Mouse (Mus musculus) kidney, embryonic 16.5 days (tissue): ENCODE data around the gene Olfr288. TPM values are rescaled to one million over a fixed set of nuclear protein-coding genes. Genes with fewer than 3 reads are reported as not detected.

Source experiments
- ATAC-seq: fragments of 200-750 bp; cut with Nextera tagmentation; 2 replicates; pipeline ENCODE4 v1.8.0; 2017; ENCODE audit warnings: moderate TSS enrichment; ENCODE audit not compliant: low FRiP score, low TSS enrichment
- H3K27ac ChIP-seq: fragments of 300-500 bp; sonication (generic); 2 replicates; pipeline ENCODE4 v1.5.1; 2014; ENCODE audit warnings: low read length
- H3K27me3 ChIP-seq: fragments of 300-500 bp; sonication (generic); 2 replicates; pipeline ENCODE4 v1.6.1; 2014; ENCODE audit warnings: low read length, control low read depth, mixed read lengths; ENCODE audit not compliant: insufficient read depth
- H3K36me3 ChIP-seq: fragments of 300-500 bp; sonication (generic); 2 replicates; pipeline ENCODE4 v1.6.1; 2014; ENCODE audit warnings: low read length, control low read depth, mixed read lengths; ENCODE audit not compliant: insufficient read depth
- H3K4me1 ChIP-seq: fragments of 300-500 bp; sonication (generic); 2 replicates; pipeline ENCODE4 v1.6.1; 2014; ENCODE audit warnings: low read length, control low read depth, mixed read lengths; ENCODE audit not compliant: insufficient read depth
- H3K4me2 ChIP-seq: fragments of 300-500 bp; sonication (generic); replicated peaks from 2 replicates; pipeline ENCODE4 v1.6.1; 2014; ENCODE audit warnings: low read depth, low read length
- H3K4me3 ChIP-seq: fragments of 300-500 bp; sonication (generic); 2 replicates; pipeline ENCODE4 v1.5.1; 2014; ENCODE audit warnings: mild to moderate bottlenecking, low read length
- H3K9ac ChIP-seq: fragments of 300-500 bp; sonication (generic); replicated peaks from 2 replicates; pipeline ENCODE4 v1.6.1; 2014; ENCODE audit warnings: low read length
- H3K9me3 ChIP-seq: fragments of 300-500 bp; sonication (generic); 2 replicates; pipeline ENCODE4 v1.6.1; 2016; ENCODE audit warnings: low read length, control low read depth
- WGBS: fragments of 180-500 bp; shearing (Covaris S2); extraction: QIAGEN DNeasy Blood & Tissue Kit; methylation state at CpG from one replicate; pipeline ENCODE4 v1.1.7; 2014; 5-methylcytosine and 5-hydroxymethylcytosine counted together
- polyA plus RNA-seq: library from polyadenylated mRNA; unstranded; fragments of >200 nt; fragmentation: Nextera tagmentation; extraction: Ambion mirVana; gene quantifications from 2 replicates; pipeline ENCODE4 v1.2.1, GENCODE M21; 2015

Olfr288 gene
- polyA plus RNA-seq = not detected in 2 replicates

DNA sequence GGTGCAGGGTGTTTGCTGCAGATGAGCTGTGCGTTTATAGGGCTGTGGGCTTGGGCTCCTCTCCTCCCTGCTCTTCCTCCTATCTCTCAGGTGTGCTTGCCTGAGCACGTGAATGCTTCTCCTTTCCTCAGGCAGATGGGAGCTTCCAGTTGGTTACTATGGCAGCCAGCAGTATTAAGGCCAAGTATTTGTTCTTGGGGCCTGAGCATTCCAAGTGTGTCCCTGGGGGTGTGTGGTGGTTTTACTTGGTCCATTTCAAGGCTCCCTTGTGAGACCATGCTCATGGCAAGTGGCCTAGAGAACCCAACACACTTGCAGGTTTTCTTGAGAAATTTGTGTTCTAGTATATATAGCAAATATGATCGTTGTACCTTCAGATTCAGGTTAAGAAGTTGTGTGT is at the start of gene Olfr288:
Olfr288 (minus strand) TSS at position 101 of the 400 bp plus-strand sequence.
- Histone ChIP-seq H3K36me3 (no peaks in the 10 kb centered on the region), H3K9me3 (no peaks in the 10 kb centered on the region), H3K4me2 (no peak within 1 kb of the TSS), H3K4me1 (no peaks in the 10 kb centered on the region), H3K27me3 (no peaks in the 10 kb centered on the region), H3K4me3 (no peak within 1 kb of the TSS), H3K9ac (no peak within 1 kb of the TSS), H3K27ac (no peak within 1 kb of the TSS)
- no peak for ATAC-seq
- 61% methylated on average over 3 of the region's 3 CpGs for WGBS

DNA sequence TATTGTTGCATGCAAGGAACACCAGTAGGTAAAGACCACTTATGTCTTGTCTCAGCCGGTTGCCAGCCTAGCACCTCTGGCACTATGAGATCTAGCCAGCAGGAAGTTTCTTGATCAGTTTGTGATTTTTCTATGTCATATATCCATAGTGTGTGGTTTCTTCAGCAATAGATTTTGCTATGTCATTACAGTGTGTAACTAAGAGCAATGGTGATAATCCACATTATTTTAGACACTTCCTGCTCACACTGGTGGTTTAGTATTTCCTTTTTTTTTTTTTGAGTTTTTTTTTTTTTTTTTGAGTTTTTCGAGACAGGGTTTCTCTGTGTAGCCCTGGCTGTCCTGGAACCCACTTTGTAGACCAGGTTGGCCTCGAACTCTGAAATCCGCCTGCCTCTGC is 40.1 kb upstream of the Olfr288 start:
- H3K36me3 ChIP-seq = no peaks in the 10 kb centered on the region
- H3K4me3 ChIP-seq = no peak overlapping the region
- H3K4me1 ChIP-seq = no peaks in the 10 kb centered on the region
- no peaks in the 10 kb centered on the region for H3K9me3 ChIP-seq
- no peak overlapping the region for H3K9ac ChIP-seq
- no peak overlapping the region for H3K27ac ChIP-seq
- no peak overlapping the region for H3K4me2 ChIP-seq
- WGBS = 93% methylated on average over 4 of the region's 4 CpGs
- ATAC-seq = no peak
- H3K27me3 ChIP-seq = no peaks in the 10 kb centered on the region

DNA sequence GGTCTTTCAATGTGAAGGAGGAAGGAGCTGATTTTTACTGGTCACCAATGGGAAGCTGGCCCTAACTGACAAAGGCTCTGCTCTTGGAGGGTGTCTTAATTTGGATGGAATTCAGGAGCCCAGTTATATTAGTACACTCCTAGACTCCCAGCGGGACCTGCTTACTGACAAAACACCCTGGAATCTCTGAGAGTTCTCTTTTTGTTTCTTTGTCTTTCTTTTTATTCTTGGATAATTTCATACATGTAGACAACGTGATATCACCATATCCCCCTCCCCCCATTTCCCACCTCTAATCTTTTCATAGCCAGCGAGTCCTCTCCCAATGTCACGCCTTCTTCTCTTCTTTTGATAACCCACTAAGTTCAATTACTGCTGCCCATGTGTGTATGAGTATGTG is 39.0 kb upstream of the Olfr288 start, which contains the start of gene Olfr286:
Olfr286 (minus strand) TSS at position 101 of the 400 bp plus-strand sequence.
- Histone ChIP-seq H3K27ac (no peak within 1 kb of the TSS), H3K4me3 (no peak within 1 kb of the TSS), H3K9me3 (no peaks in the 10 kb centered on the region), H3K4me1 (no peaks in the 10 kb centered on the region), H3K36me3 (no peaks in the 10 kb centered on the region), H3K27me3 (no peaks in the 10 kb centered on the region), H3K4me2 (no peak within 1 kb of the TSS), H3K9ac (no peak within 1 kb of the TSS)
- no peak for ATAC-seq
- WGBS = 83% methylated on average over 4 of the region's 4 CpGs

- Histone ChIP-seq H3K27me3 (no peaks in the 10 kb centered on the region), H3K36me3 (no peaks in the 10 kb centered on the region), H3K4me1 (no peaks in the 10 kb centered on the region), H3K27ac (no peak overlapping the region), H3K4me2 (no peak overlapping the region), H3K4me3 (no peak overlapping the region), H3K9me3 (no peaks in the 10 kb centered on the region), H3K9ac (no peak overlapping the region)
- 78% methylated on average over 7 of the region's 7 CpGs for WGBS
- no peak for ATAC-seq
Observed at GRCm38 (mm10) chr15:98226096-98226495, 30.8 kb upstream of the Olfr288 start.

DNA sequence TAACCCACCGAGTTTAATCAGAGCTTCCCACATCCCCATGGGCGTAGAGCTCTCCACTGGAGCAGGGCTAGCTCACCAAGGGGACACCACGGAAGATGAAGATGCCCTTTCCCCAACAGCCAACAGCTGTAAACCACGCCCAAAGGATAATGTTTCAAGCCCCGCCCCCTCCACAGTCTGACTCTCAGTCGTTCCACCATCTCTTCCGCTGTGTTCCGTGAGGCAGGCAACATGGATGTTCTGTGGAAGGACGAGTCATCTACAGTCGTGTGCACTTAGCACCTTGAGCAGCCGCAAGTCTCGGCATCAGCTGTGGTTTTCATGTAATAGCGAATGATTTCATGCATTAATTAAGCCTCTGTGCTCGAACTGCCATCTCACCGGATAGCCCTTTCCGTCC is 30.3 kb upstream of the Olfr288 start:
- Histone ChIP-seq H3K4me2 (no peak overlapping the region), H3K27ac (no peak overlapping the region), H3K9me3 (no peaks in the 10 kb centered on the region), H3K9ac (no peak overlapping the region), H3K4me1 (no peaks in the 10 kb centered on the region), H3K4me3 (no peak overlapping the region), H3K27me3 (no peaks in the 10 kb centered on the region), H3K36me3 (no peaks in the 10 kb centered on the region)
- no peak for ATAC-seq
- WGBS = 47% methylated on average over 16 of the region's 16 CpGs

GRCm38 (mm10) chr15:98222377-98222776 is 27.0 kb upstream of the Olfr288 start:
- Histone ChIP-seq H3K9me3 (no peaks in the 10 kb centered on the region), H3K27me3 (no peaks in the 10 kb centered on the region), H3K27ac (no peak overlapping the region), H3K36me3 (no peaks in the 10 kb centered on the region), H3K4me3 (no peak overlapping the region), H3K4me1 (no peaks in the 10 kb centered on the region), H3K4me2 (no peak overlapping the region), H3K9ac (no peak overlapping the region)
- ATAC-seq = no peak

DNA sequence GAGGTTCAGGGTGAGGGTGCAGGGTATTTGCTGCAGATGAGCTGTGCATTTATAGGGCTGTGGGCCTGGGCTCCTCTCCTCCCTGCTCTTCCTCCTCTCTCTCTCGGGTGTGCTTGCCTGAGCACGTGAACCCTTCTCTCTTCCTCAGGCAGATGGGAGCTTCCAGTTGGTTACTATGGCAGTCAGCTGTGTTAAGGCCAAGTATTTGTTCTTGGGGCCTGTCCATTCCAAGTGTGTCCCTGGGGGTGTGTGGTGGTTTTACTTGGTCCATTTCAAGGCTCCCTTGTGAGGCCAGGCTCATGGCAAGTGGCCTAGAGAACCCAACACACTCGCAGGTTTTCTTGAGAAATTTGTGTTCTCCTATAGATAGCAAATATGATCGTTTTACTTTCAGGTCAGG is 25.5 kb upstream of the Olfr288 start, which contains the start of the genes Gm44579 and Olfr287:
Gm44579 (minus strand) TSS at position 101 of the 400 bp plus-strand sequence.
Olfr287 (minus strand) TSS at position 180 of the 400 bp plus-strand sequence.
- H3K36me3 ChIP-seq = no peaks in the 10 kb centered on the region
- no peak within 1 kb of the TSS for H3K27ac ChIP-seq
- H3K4me2 ChIP-seq = no peak within 1 kb of the TSS
- no peaks in the 10 kb centered on the region for H3K4me1 ChIP-seq
- no peak for ATAC-seq
- no peak within 1 kb of the TSS for H3K9ac ChIP-seq
- H3K4me3 ChIP-seq = no peak within 1 kb of the TSS
- H3K27me3 ChIP-seq = no peaks in the 10 kb centered on the region
- no peaks in the 10 kb centered on the region for H3K9me3 ChIP-seq
- WGBS = 60% methylated on average over 4 of the region's 4 CpGs

DNA sequence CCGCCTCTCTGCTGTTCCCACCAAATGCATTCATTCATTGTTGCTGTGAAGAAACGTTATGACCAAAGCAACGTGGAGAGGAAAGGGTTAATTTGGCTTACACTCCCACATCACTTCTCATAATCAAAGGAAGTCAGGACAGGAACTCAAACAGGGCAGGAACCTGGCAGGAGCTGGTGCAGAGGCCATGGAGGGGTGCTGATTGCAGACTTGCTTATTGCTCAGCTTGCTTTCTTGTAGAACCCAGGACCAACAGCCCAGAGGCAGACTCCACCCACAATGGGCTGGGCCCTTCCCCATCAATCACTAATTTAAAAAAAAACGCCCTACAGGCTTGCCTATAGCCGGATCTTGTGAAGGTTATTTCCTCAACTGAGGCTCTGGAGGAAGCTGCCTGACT is 18.8 kb upstream of the Olfr288 start:
- Histone ChIP-seq H3K9me3 (no peaks in the 10 kb centered on the region), H3K4me3 (no peak overlapping the region), H3K36me3 (no peaks in the 10 kb centered on the region), H3K9ac (no peak overlapping the region), H3K27me3 (no peaks in the 10 kb centered on the region), H3K4me1 (no peaks in the 10 kb centered on the region), H3K27ac (no peak overlapping the region), H3K4me2 (no peak overlapping the region)
- ATAC-seq = no peak
- 51% methylated on average over 5 of the region's 5 CpGs for WGBS

DNA sequence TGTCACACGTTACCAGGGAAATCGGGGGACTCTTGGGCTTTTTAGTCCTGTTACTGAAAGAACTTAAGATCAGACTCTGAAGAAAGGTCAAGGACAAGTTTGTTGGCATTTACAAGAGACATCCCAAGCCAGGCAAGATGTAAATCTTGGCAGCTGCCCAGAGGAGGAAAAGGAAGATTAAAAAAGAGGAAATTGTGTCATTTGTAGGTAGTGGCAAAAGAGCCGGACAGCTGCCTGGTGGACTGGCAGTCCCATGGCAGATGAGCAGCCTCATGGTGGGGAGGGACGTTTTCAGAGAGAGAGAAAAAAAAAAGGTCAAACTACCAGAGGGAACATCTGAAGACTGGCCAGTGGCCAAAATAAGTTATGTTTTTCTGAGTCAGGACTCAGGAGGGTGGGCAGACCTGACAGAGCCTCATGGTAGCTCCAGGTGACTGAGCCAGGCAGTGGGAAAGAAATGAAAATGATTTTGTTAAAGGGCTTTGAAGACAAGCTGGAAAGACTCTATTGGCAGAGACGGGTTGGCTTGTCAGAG is 18.1 kb upstream of the Olfr288 start:
- no peak for ATAC-seq
- WGBS = 63% methylated on average over 5 of the region's 5 CpGs
- H3K4me2 ChIP-seq = no peak overlapping the region
- H3K9me3 ChIP-seq = no peaks in the 10 kb centered on the region
- no peaks in the 10 kb centered on the region for H3K36me3 ChIP-seq
- H3K4me1 ChIP-seq = no peaks in the 10 kb centered on the region
- no peak overlapping the region for H3K27ac ChIP-seq
- no peak overlapping the region for H3K9ac ChIP-seq
- no peaks in the 10 kb centered on the region for H3K27me3 ChIP-seq
- no peak overlapping the region for H3K4me3 ChIP-seq

GRCm38 (mm10) chr15:98209676-98210075 is 14.3 kb upstream of the Olfr288 start:
- Histone ChIP-seq H3K4me2 (no peak overlapping the region), H3K36me3 (no peaks in the 10 kb centered on the region), H3K4me1 (no peaks in the 10 kb centered on the region), H3K27ac (no peak overlapping the region), H3K9me3 (no peaks in the 10 kb centered on the region), H3K27me3 (no peaks in the 10 kb centered on the region), H3K4me3 (no peak overlapping the region), H3K9ac (no peak overlapping the region)
- WGBS = 76% methylated on average over 7 of the region's 7 CpGs
- ATAC-seq = peak; percentile 81
